Mouse (Mus musculus) kidney, postnatal 25 days (tissue): ENCODE data around the gene Poc1b.
A peak's percentile ranks its signal among the peaks of the same experiment; 100 is the strongest.

Source experiments
- DNase-seq, 2 experiments: peaks; one replicate each; pipeline ENCODE4 v3.0.0; 2021; ENCODE audit warnings: mixed read lengths in 2 of 2

Gene Poc1b

GRCm38 (mm10) chr10:99161987-99162582 lies 55.2 kb downstream of the Poc1b start:
- peak in 1 of 2 experiments; percentile 45 for DNase-seq

GRCm38 (mm10) chr10:99163002-99163401 lies 56.2 kb downstream of the Poc1b start:
- DNase-seq, result no peak

DNA sequence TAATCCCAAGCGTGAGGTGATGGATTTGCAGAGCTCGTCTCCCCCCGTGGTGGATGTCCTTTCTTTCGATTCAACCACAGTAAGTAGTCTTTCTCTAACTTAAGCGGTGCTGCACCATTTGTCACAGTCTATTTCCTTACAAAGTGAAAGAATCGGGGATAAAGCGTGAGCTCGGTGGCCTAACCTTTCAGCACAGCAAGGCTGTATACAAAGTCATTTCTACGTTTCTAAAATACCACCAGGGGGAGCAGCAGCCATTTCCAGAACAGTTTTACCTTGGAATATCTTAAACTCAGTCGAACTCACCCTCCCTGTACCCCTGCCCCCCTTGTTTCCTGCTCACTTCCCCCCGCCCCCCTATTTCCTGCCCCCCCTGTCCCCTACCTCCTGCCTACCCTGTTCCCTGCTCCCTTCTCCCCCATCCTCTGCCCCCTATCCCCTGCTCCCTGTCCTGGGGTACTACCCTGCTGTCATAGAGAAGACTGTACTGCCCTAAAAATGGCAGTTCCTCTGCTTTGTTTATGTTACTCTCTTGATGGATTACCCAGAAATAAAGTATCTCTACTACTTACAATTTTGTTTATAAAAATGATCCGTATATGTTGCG lies 58.1 kb downstream of the Poc1b start:
- peak in 1 of 2 experiments; percentile 60 for DNase-seq

- DNase-seq, result peak; percentile 51 to 75
These were observed 59.0 kb downstream of the Poc1b start for GRCm38 (mm10) chr10:99165751-99166282.

DNA sequence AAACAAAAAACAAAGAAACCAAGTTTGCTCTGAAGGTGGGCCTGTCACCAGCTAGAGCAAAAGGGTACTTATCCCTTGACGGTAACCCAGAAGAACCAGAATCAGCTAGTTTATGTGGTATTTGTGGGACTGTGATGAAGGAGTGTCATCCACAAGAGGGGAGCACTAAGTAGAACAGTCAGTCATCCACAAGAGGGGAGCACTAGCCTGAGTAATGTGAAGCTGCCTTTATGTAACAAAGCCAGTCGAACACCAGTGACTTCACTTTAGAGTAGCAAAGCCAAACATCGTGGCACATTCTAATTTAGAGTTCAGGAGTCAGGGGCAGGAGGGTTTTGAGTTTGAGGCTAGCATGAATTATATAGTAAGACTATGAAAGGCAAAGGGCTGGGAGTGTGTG lies 59.6 kb downstream of the Poc1b start:
- peak in 1 of 2 experiments; percentile 44 for DNase-seq

GRCm38 (mm10) chr10:99168404-99168803 lies 61.6 kb downstream of the Poc1b start:
- peak; percentile 29 to 54 for DNase-seq

DNA sequence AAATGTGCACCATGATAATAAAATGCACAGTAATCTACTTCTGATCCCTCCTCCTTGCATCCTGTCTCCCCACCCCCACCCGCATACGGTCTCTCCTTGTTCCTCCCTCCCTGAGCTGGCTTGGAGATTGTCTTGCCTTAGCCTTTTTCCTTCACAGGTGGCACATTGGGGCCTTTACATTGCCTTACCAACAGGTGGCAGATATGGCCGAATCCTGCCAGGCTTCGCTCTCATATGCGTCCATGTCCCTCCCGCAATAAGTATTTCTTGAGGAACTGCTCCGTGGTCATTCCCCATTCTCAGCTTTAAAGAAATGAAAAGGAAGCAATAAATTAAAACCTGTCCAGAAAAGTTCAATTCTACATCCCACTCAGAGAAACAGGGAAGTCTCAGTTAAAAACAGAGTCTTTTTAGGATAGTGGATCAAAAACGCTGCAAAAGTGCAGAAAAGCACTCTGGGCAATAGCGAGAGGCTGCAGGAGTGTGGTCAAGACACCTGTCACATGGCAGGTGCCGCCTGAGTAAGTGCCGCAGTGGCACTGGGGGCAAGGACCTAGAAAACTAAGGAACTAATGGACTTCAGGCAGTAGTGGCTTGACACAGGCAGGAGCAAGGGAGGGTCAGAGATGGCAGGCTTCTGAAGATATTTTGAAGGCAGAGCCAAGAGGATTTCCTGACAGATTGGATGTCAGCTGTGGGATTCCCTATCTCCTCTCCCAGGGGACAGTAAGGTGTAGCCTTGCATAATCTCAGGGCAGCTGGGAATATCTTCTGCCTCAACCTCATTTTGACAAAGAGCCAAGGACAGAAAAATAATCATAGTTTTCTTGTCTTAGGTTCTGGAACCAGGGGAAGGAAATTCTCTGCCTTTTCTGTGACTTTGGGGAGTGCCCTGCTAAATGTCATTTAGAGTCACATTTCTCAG lies 62.3 kb downstream of the Poc1b start:
- peak; percentile 43 to 69 for DNase-seq

- DNase-seq, result no peak
These were observed 62.9 kb downstream of the Poc1b start for GRCm38 (mm10) chr10:99169765-99170129.

DNA sequence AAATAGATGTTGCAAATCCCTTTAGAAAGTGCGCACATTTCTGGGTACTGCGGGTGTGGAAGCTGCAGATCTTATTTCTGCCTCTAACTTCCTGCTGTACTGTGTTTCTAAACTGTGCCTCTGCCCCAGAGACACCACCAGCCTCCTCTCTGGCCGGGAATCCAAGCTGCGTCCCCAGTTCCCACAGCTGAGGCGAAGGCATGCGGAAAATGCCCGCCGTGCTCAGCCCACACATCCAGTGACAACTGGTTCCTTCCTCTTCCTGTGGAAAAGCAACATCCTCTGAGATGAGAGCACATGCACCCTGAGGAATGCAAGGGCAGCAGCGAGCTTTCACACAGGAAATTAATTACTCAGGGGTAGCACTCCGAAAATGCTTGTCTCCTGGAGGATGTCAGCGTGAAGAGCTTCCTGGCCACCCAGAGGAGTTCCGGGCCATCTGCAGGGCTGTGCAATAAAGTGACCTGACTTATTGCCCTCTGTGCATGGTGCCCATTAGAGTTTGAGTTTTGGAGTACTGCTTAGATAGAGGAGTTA lies 65.2 kb downstream of the Poc1b start:
- peak; percentile 67 to 86 for DNase-seq

DNA sequence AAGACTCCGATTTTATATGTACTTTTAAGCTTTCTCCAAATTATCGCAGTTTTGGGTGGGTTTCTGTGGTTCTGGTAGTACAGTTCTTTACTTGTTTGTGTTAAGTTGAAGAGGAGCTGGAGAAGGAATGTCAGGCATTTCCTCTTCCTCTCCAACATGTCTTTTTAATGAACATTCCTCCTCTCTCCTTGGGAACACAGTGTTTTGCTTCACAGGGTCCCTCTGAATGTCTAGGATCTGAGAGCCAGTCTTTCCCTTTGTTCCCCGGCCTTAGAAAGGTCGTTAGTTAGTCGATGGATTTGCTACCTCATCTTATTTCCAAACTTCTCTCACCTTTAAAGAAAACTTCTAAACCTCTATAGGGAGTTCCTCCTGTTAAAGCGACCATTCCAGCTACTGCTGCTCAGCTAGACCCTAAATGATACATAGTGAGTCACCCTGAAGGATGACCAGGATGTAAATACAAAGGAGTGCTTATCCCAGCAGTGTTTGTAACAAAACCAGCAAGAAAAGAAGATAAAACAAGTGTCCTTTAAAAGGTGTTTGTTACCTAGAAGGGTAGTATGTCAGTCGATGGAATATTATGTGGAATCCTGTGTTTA lies 66.2 kb downstream of the Poc1b start:
- DNase-seq, result no peak

DNA sequence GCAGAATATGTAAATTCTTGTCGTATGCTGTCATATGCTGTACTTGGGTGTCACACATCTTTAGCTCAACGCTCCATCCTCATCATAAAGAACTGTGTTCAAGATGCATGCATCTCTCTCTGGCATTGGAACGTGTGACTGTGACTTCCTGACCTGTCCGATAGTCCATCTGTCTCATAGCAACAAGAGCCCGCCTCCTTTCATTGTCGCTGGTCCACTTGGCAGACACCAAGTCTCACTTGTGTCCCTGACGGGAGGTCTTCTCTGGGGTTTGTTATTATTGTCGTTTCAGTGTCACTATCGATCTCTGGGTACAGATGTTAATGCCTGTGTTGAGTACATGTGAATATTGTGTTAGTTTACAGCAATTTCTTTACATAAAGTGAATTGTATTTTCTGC lies 70.1 kb downstream of the Poc1b start:
- no peak for DNase-seq

DNA sequence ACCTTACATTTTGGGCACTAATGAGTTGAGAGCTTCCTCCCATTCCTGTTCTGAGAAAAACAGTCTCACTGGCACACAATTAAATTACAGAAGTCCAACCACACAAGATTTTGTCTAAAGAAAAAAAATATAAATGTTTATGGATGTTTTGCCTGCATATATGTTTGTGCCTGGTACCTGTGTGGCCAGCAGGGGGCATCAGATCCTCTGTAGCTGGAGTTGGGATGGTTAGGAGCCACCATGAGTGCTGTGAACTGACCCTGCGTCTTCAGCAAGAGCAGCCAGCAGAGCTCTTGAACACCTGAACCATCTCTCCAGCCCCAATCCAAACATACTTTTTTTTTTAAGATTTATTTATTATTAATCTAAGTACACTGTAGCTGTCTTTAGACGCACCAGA lies 71.3 kb downstream of the Poc1b start:
- no peak for DNase-seq

DNA sequence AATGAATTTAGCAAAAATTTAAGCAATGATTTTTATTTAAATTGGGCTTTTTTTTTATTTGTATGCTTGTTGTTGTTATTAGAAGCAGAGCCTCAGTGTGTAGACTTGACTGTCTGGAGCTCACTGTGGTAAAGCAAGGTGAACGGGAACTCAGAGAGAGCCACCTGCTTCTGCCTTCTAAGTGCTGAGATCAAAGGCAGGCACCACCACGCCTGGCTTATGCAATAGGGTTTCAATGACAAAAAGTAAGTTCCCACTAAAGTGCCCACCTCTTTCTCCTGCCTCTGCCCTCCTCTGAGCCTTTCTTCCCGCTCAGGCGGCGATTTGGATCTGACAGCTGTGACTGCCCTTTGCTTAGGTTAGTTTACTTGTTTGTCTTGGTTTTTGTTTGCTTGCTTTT lies 72.3 kb downstream of the Poc1b start:
- DNase-seq, result no peak

DNA sequence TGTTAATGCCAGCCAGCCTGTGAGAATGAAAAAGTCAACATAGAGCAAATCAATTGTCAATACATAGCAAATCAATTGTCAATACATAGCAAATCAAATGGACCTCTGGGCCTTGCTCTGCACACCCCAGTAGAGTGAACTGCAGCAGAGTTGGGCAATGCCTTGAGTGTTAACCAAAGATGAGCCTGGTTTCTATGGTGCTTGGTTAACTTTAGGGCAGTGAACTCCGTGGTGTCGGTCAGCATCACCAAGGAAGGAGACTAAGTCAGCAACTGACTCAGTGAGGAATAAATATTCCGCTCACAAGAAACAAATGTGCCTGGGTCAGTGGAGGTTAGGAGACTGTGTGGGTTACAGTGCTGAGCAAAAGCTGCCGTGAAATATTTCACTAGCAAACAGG lies 72.7 kb downstream of the Poc1b start:
- no peak for DNase-seq

DNA sequence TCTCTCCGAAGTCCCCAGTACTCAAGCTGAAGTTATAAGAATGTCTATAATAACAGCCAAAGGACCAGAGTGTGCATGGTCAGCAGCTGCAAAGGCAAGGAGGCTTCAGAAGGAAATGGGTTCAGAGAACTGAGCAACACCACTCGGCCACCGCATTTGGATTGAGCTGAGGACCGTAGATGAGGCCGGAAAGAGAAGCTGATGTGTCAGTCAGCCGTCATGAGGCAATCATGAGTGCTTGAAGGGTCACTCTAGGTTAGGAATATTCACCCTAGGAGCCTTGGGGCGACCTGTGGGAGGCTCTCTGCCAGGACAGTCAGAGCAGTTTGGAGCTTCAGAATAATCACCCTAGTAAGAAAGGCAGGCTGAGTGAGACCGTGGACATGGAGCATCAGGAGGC lies 74.7 kb downstream of the Poc1b start:
- DNase-seq, result no peak

DNA sequence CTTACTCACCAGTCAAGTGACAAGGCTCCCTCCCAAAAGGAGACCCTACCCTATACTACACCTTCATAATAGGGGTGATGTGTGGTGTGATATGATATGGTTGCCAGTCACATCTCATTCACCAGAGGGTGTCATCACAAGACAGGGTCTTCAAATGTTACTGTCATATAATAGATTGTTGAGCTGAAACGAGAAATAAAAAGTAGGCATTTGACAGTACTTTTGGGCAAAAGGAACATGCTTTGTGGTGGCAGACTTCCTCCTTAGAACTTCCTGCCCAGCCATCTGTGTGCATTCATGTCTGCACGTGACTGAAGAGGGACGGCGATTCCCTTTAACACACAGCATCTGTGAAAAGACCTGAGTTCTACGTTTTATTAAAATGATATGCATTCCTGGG lies 75.3 kb downstream of the Poc1b start:
- no peak for DNase-seq

- DNase-seq, result no peak
These were observed 81.3 kb downstream of the Poc1b start for GRCm38 (mm10) chr10:99188175-99188574.

GRCm38 (mm10) chr10:99188656-99189603 lies 82.1 kb downstream of the Poc1b start:
- DNase-seq, result no peak

- DNase-seq, result peak; percentile 73 to 86
These were observed 84.0 kb downstream of the Poc1b start for GRCm38 (mm10) chr10:99190798-99191197.

DNA sequence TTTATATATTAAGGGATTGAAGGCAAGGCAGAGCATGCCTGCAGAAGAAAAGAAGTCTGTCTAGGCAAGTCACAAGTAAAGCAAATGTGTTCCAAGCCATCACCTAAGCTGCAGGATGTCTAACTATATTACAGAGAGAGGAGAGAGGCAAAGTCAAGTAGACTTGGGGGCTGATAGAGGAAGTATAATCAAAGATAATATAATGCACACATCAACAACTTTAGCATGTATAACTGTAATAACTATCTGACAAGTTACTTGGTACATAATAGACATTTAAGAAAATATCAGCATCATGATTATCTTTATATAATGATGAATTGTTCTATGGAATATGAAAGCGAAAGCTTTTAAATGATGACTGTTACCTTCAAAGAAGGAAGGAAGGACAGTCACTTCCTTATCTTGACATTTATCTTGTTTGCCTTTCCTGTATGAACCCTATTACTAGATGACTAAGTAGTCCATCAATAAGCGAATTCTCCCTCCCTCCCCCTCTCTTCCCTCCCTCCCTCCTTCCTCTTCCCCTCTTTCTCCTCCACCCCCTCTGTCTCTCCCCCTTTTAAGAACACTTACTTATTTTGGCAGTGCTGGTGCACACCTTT lies 87.7 kb downstream of the Poc1b start:
- no peak for DNase-seq

DNA sequence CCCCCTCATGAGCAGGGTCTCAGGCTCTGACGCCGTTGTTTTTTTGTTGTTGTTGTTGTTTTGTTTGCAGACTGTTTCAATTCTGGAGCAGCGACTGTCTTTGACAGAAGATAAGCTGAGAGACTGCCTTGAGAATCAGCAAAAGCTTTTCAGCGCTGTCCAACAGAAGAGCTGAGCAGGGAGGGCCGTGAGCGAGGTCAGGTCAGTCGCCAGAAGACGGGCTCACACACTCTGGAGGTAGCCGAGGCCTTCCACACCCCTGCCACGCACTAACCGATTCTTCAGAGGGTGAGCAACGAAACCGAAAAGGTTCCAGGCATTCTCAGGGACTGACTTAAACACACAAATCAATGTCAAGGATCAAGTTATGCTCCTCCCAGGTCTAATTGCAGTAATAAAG lies 89.7 kb downstream of the Poc1b start:
- no peak for DNase-seq
